Mouse (Mus musculus) heart, adult 2 months (tissue): Measurements from ENCODE around the gene Vmn1r213. TPM values are rescaled to one million over a fixed set of nuclear protein-coding genes. Genes with fewer than 3 reads are reported as not detected.

Experiments used
- DNase-seq, 2 experiments: peaks; one replicate each; pipeline ENCODE4 v3.0.0; 2021
- H3K27ac ChIP-seq: fragments of 200-600 bp; 2 replicates; pipeline ENCODE4 v1.8.1; 2022
- H3K27me3 ChIP-seq: fragments of 200-500 bp; 2 replicates; pipeline ENCODE4 v1.6.1; 2012; ENCODE audit warnings: mild to moderate bottlenecking, low read length, inconsistent platforms, mixed read lengths; ENCODE audit not compliant: control insufficient read depth, insufficient read depth
- H3K36me3 ChIP-seq: fragments of 200-500 bp; 2 replicates; pipeline ENCODE4 v1.6.1; 2012; ENCODE audit warnings: low read length, inconsistent platforms; ENCODE audit not compliant: control insufficient read depth, insufficient read depth
- H3K4me1 ChIP-seq: fragments of 200-500 bp; 2 replicates; pipeline ENCODE4 v1.6.1; 2011; ENCODE audit warnings: low read length; ENCODE audit not compliant: control insufficient read depth, insufficient read depth
- H3K4me3 ChIP-seq: fragments of 200-600 bp; 2 replicates; pipeline ENCODE4 v1.8.1; 2022
- H3K79me2 ChIP-seq: fragments of 200-500 bp; replicated peaks from 2 replicates; pipeline ENCODE4 v1.6.1; 2012; ENCODE audit warnings: mild to moderate bottlenecking, inconsistent platforms, low read length, moderate library complexity, mixed read lengths; ENCODE audit not compliant: control insufficient read depth, insufficient read depth
- H3K9ac ChIP-seq: fragments of 200-500 bp; 2 replicates; pipeline ENCODE4 v1.6.1; 2012; ENCODE audit warnings: low read depth, mild to moderate bottlenecking, control low read depth, inconsistent platforms, low read length, mixed read lengths
- CTCF ChIP-seq: fragments of 200-600 bp; IDR thresholded peaks from 2 replicates; pipeline ENCODE4 v1.8.1; 2022; ENCODE audit warnings: antibody characterized with exemption, mild to moderate bottlenecking, moderate library complexity
- EP300 ChIP-seq: fragments of 200-500 bp; IDR thresholded peaks from 2 replicates; pipeline ENCODE4 v1.6.1; 2011; ENCODE audit warnings: low read depth, low read length, control low read depth; ENCODE audit not compliant: insufficient read depth
- POLR2A ChIP-seq: fragments of 200-500 bp; IDR thresholded peaks from 2 replicates; pipeline ENCODE4 v1.6.1; 2011; ENCODE audit warnings: mild to moderate bottlenecking, low read depth, low read length, control low read depth; ENCODE audit not compliant: insufficient read depth
- WGBS: fragments of 180-500 bp; shearing (Covaris S2); methylation state at CpG from one replicate; pipeline ENCODE4 v1.1.7; 2018; 5-methylcytosine and 5-hydroxymethylcytosine counted together
- intact Hi-C: fragments of 180-260 bp; cut with DNase I; formaldehyde crosslinking; loops from one replicate; pipeline ENCODE4 v1.15.1; 2025
- long read RNA-seq: library from polyadenylated mRNA; stranded (forward); transcript quantifications from one replicate; pipeline ENCODE4 v2.0.0, GENCODE M21; 2021
- polyA plus RNA-seq: library from polyadenylated mRNA; depleted of rRNA; stranded (reverse); fragments of >200 nt; gene quantifications from 2 replicates; pipeline ENCODE4 v1.2.3, GENCODE M21; 2012; rRNA removed
- total RNA-seq, 2 experiments: library from RNA; stranded (reverse); gene quantifications; 2 replicates each; pipeline ENCODE4 v1.2.3; 2021

Vmn1r213 gene
- total RNA-seq (not detected), polyA plus RNA-seq (not detected in 2 replicates)
- long read RNA-seq, result 0 reads

- Histone ChIP-seq H3K79me2 (no peaks in the 10 kb centered on the region), H3K27me3 (no peaks in the 10 kb centered on the region), H3K4me1 (no peaks in the 10 kb centered on the region), H3K27ac (no peak within 1 kb of the TSS), H3K36me3 (no peaks in the 10 kb centered on the region), H3K9ac (no peak within 1 kb of the TSS), H3K4me3 (no peak within 1 kb of the TSS)
- DNase-seq, result no peak
- intact Hi-C loops, result no loop called here
- WGBS, result 56% methylated on average over 1 of the region's 1 CpGs
- TF ChIP-seq EP300 (no peak), POLR2A (no peak), CTCF (no peak)
Measured at GRCm38 (mm10) chr13:23007356-23007755, at the start of gene Vmn1r213. Gene Vmn1r213, plus strand, starts transcription at chr13:23007656.

- TF ChIP-seq CTCF (no peak), POLR2A (no peak), EP300 (no peak)
- no peak for DNase-seq
- Histone ChIP-seq H3K4me1 (no peaks in the 10 kb centered on the region), H3K27me3 (no peaks in the 10 kb centered on the region), H3K9ac (no peak overlapping the region), H3K27ac (no peak overlapping the region), H3K36me3 (no peaks in the 10 kb centered on the region), H3K79me2 (no peaks in the 10 kb centered on the region), H3K4me3 (no peak overlapping the region)
- intact Hi-C loops, result no loop called here
- 83% methylated on average over 11 of the region's 11 CpGs for WGBS
Measured at GRCm38 (mm10) chr13:22990214-22990891, 17.1 kb upstream of the Vmn1r213 start.

GRCm38 (mm10) chr13:22992178-22992700, 15.2 kb upstream of the Vmn1r213 start:
- no peak overlapping the region for H3K27ac ChIP-seq
- 34% methylated on average over 1 of the region's 1 CpGs for WGBS
- TF ChIP-seq CTCF (no peak), EP300 (no peak), POLR2A (no peak)
- no peak overlapping the region for H3K4me3 ChIP-seq
- H3K27me3 ChIP-seq, result no peaks in the 10 kb centered on the region
- no peaks in the 10 kb centered on the region for H3K4me1 ChIP-seq
- no peaks in the 10 kb centered on the region for H3K79me2 ChIP-seq
- DNase-seq, result no peak
- no peaks in the 10 kb centered on the region for H3K36me3 ChIP-seq
- intact Hi-C loops, result no loop called here
- no peak overlapping the region for H3K9ac ChIP-seq

GRCm38 (mm10) chr13:22992721-22993120, 14.7 kb upstream of the Vmn1r213 start:
- no peak overlapping the region for H3K9ac ChIP-seq
- H3K27me3 ChIP-seq, result no peaks in the 10 kb centered on the region
- no peaks in the 10 kb centered on the region for H3K4me1 ChIP-seq
- intact Hi-C loops, result no loop called here
- no peaks in the 10 kb centered on the region for H3K79me2 ChIP-seq
- WGBS, result 55% methylated on average over 2 of the region's 2 CpGs
- no peaks in the 10 kb centered on the region for H3K36me3 ChIP-seq
- TF ChIP-seq CTCF, result no peak
- no peak for TF ChIP-seq EP300
- no peak for TF ChIP-seq POLR2A
- no peak for DNase-seq
- no peak overlapping the region for H3K27ac ChIP-seq
- no peak overlapping the region for H3K4me3 ChIP-seq

GRCm38 (mm10) chr13:23018158-23018557, 10.7 kb downstream of the Vmn1r213 start:
- DNase-seq, result no peak
- no peaks in the 10 kb centered on the region for H3K36me3 ChIP-seq
- no peaks in the 10 kb centered on the region for H3K27me3 ChIP-seq
- no peaks in the 10 kb centered on the region for H3K4me1 ChIP-seq
- H3K4me3 ChIP-seq, result no peak overlapping the region
- no peak overlapping the region for H3K9ac ChIP-seq
- H3K27ac ChIP-seq, result no peak overlapping the region
- TF ChIP-seq EP300, result no peak
- no peak for TF ChIP-seq POLR2A
- no peak for TF ChIP-seq CTCF
- no peaks in the 10 kb centered on the region for H3K79me2 ChIP-seq
- intact Hi-C loops, result no loop called here

GRCm38 (mm10) chr13:23024812-23025211, 17.4 kb downstream of the Vmn1r213 start:
- H3K4me1 ChIP-seq, result no peaks in the 10 kb centered on the region
- intact Hi-C loops, result no loop called here
- no peaks in the 10 kb centered on the region for H3K36me3 ChIP-seq
- H3K79me2 ChIP-seq, result no peaks in the 10 kb centered on the region
- H3K9ac ChIP-seq, result no peak overlapping the region
- no peak overlapping the region for H3K4me3 ChIP-seq
- no peak for DNase-seq
- no peak overlapping the region for H3K27ac ChIP-seq
- H3K27me3 ChIP-seq, result no peaks in the 10 kb centered on the region
- TF ChIP-seq POLR2A (no peak), EP300 (no peak), CTCF (no peak)
